Mouse (Mus musculus) erythroblast, embryonic 14.5 days (primary cell): ENCODE data around the gene Selenbp1. TPM values are rescaled to one million over a fixed set of nuclear protein-coding genes. Genes with fewer than 3 reads are reported as not detected.
"Not testable (repeated sequence)": the region's sequence is repeated elsewhere in the genome, so short reads cannot be mapped to it uniquely, and the experiment has no call there.

ENCODE experiments used
- H3K27me3 ChIP-seq: 2 replicates; pipeline ENCODE4 v1.6.1; 2012; ENCODE audit warnings: inconsistent platforms; ENCODE audit not compliant: control insufficient read depth
- H3K36me3 ChIP-seq: 2 replicates; pipeline ENCODE4 v1.6.1; 2012; ENCODE audit warnings: mild to moderate bottlenecking, inconsistent platforms; ENCODE audit not compliant: control insufficient read depth
- H3K4me1 ChIP-seq: 2 replicates; pipeline ENCODE4 v1.6.1; 2012; ENCODE audit warnings: inconsistent platforms; ENCODE audit not compliant: control insufficient read depth
- H3K4me3 ChIP-seq: replicated peaks from 2 replicates; pipeline ENCODE3; 2012; ENCODE audit warnings: moderate library complexity, mild to moderate bottlenecking, inconsistent platforms
- H3K9me3 ChIP-seq: 2 replicates; pipeline ENCODE4 v1.6.1; 2012; ENCODE audit warnings: low read length, inconsistent platforms, mixed read lengths; ENCODE audit not compliant: control insufficient read depth
- GATA1 ChIP-seq: IDR thresholded peaks from 2 replicates; pipeline ENCODE4 v1.6.1; 2012; ENCODE audit warnings: low read length, inconsistent platforms, mixed read lengths
- TAL1 ChIP-seq: IDR thresholded peaks from 3 replicates; pipeline ENCODE4 v1.6.1; 2012; ENCODE audit warnings: low read length, inconsistent platforms, mixed read lengths
- polyA plus RNA-seq: library from polyadenylated mRNA; stranded (reverse); fragments of >175 nt; gene quantifications from 2 replicates; pipeline ENCODE4 v1.2.3, GENCODE M21; 2012

Selenbp1 gene
- polyA plus RNA-seq, 1 experiment: 0.64 TPM

DNA sequence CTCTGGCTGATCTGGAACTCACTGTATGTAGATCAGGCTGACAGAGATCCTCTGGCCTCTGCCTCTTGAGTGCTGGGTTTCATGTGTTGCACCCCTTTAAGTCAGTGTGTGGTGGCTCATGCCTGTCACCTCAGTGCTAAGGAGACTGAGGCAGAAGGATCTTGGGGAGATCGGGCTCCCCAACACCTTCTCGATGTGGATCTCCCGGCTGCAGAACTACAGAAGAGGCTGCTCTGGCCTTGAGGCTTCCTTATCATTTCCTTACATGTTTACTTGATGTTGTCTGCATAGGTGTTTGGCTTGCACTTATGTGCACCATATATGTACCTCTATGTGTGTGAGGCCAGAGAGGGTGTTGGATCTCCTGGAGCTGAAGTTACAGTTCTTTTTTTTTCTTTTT is 1.7 kb downstream of the Selenbp1 start:
- not testable (repeated sequence) for H3K27me3 ChIP-seq, H3K4me3 ChIP-seq, H3K9me3 ChIP-seq, H3K36me3 ChIP-seq
- peaks cover 59% of the 10 kb centered on the region for H3K4me1 ChIP-seq

DNA sequence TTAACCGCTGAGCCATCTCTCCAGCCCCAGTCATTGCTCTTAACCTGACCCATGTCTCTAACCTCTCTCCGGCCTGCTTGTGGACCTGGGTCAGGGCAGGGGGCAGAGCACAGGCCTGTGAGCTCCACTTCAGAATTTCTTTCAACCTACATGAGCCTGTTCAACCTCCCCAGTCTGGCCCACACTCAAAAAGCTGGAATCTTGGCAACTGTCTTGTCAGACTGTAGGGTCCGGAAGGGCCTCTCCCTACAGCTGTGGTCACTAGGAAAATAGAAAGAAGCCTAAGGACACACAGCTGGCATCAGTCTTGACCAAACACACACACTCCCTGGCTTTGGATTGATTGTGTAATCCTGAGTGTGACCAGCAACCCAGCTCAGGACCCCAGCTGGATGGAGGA is 2.5 kb downstream of the Selenbp1 start:
- peaks cover 56% of the 10 kb centered on the region for H3K4me1 ChIP-seq
- H3K4me3 ChIP-seq, H3K27me3 ChIP-seq, H3K9me3 ChIP-seq, H3K36me3 ChIP-seq: not testable (repeated sequence)

DNA sequence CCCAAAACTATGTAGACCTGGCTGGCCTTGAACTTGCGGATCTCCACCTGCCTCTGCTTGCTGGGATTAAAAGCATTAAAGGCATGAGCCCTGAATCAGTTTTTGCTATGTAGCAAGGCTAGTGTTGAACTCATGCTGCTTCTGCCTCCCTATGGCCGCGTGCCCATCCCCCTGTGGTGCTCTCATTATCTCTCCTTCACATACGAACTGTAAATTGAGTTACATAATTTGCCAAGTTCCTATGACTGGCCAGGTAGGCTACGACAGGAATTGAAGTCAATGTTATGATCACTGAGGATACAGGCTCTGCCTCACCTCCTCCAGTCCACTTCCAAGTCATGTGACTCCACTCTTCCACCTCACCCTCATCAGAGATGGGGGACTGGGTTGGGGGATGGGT is 3.3 kb downstream of the Selenbp1 start:
- H3K9me3 ChIP-seq, H3K4me3 ChIP-seq, H3K36me3 ChIP-seq, H3K27me3 ChIP-seq: not testable (repeated sequence)
- H3K4me1 ChIP-seq: peaks cover 51% of the 10 kb centered on the region

DNA sequence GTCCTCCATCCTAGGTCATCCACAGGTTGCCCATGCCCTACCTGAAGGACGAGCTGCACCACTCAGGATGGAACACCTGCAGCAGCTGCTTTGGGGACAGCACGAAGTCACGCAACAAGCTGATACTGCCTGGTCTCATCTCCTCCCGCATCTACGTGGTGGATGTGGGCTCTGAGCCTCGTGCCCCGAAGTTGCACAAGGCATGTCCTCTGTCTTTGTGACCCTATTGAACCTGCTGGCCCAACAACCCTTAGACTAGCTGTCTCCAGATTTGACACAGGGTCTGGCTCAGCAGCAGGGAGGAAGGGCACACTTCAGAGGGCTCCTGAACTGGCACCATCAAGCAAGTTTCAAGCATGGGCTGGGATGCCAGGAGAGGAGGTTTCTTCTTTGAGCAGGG is 4.3 kb downstream of the Selenbp1 start:
- H3K9me3 ChIP-seq, H3K27me3 ChIP-seq, H3K36me3 ChIP-seq, H3K4me3 ChIP-seq: not testable (repeated sequence)
- H3K4me1 ChIP-seq: peaks cover 46% of the 10 kb centered on the region

DNA sequence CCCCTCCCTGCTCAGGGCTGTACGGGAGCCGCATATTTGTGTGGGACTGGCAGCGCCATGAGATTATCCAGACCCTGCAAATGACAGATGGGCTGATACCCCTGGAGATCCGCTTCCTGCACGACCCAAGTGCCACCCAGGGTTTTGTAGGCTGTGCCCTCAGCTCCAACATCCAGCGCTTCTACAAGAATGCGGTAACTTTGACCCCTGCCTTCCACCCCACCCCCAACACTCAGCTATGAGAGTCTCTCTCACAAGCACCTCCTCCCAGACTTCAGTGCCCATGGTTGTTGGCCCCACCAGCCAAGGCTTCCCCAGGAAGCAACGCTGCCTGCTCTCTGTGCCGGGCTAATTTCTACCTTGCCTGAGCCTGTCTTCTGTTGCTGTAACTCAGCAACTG is 7.2 kb downstream of the Selenbp1 start:
- H3K27me3 ChIP-seq, H3K4me3 ChIP-seq, H3K9me3 ChIP-seq: not testable (repeated sequence)
- H3K36me3 ChIP-seq: peaks cover 13% of the 10 kb centered on the region
- peaks cover 41% of the 10 kb centered on the region for H3K4me1 ChIP-seq

DNA sequence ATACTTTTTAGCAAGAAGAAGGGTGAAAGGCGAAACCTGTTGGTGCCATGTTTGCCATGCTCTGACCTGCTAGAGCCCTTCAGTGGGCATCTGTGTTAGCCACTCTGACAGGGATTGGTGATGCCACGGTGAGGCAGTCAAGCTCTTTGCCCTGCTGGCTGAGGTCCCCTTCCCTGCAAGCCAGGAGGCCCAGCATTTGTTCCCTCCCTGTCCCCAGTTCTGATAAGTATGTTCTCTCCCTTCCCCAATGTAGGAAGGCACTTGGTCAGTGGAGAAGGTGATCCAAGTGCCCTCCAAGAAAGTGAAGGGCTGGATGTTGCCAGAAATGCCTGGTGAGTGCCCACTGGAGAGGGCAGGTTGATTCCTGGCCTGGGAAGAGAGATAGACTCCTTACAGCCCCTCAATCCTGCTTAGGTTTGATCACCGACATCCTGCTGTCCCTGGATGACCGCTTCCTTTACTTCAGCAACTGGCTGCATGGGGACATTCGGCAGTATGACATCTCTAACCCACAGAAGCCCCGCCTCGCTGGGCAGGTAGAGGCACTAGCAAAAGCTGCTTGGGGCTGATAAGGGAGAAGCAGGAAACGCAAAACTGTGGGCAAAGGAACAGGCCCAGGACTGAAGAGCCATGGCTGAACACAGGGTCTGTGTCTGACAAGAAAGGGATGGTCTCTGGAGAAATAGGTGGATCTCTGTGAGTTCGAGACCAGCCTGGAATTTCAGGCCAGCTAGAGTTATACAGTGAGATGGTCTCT is 9.5 kb downstream of the Selenbp1 start:
- not testable (repeated sequence) for H3K9me3 ChIP-seq, H3K27me3 ChIP-seq, H3K4me3 ChIP-seq
- H3K36me3 ChIP-seq: peaks cover 11% of the 10 kb centered on the region
- peaks cover 26% of the 10 kb centered on the region for H3K4me1 ChIP-seq
- TF ChIP-seq GATA1: peak; percentile 75
- TF ChIP-seq TAL1: peak; percentile 74

DNA sequence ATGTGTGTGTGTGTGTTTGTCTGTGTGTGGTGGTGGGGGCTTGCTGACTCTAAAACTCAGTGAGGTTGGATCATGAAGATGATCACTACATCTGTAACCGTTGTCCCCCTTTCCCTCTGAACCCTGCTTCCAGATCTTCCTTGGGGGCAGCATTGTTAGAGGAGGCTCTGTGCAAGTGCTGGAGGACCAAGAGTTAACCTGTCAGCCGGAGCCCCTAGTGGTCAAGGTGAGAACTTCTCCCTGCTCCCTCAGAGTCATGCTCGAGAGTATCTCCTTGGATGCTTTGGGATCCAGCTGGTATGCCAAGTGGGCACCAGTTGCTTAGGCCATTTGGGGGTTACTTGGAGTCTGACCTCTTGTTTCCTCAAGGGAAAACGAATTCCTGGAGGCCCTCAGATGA is 10.8 kb downstream of the Selenbp1 start:
- H3K9me3 ChIP-seq, H3K4me3 ChIP-seq, H3K36me3 ChIP-seq, H3K27me3 ChIP-seq: not testable (repeated sequence)
- peaks cover 29% of the 10 kb centered on the region for H3K4me1 ChIP-seq

DNA sequence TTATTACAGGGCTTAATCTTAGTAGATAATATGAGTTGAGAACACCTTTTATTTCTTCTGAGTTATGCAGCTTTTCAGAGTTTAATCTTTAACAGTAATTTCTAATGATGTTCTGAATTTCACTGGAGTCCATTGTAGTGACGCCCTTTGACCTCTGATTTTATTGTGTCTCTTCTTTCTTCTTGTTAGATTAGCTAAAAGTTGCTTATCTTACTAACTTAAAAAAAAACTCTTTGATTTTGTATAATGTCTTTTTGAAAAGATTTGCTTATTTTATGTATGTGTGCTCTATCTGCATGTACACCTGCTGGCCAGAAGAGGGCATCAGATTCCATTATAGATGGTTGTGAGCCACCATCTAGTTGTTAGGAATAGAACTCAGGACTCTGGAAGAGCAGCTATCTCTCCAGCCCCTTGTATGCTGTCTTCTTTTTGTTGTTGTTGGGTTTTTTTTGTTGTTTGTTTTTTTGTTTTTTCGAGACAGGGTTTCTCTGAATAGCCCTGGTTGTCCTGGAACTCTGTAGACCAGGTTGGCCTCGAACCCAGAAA is 15.3 kb downstream of the Selenbp1 start:
- H3K4me3 ChIP-seq: no peak overlapping the region
- H3K27me3 ChIP-seq: no peaks in the 10 kb centered on the region
- TF ChIP-seq TAL1 (no peak), GATA1 (no peak)
- H3K9me3 ChIP-seq: no peaks in the 10 kb centered on the region
- peaks cover 5% of the 10 kb centered on the region for H3K36me3 ChIP-seq
- H3K4me1 ChIP-seq: peaks cover 22% of the 10 kb centered on the region

DNA sequence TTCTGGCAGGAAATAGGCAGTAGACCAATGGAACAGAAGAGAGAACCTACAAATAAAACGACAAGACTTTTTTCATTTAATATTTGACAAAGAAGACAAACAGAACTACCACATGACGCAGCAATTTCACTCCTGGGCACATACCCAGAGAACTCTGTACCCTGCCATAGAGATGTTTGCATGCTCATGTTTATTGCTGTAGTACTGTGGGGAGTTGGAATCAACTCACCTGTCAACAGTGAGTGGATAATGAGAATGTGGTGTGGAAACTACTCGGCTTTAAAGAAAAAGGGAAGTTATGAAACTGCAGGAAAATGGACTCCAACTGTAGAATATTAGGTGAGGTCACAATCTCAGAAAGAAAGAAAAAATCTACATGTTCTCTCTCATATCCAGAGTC is 16.8 kb downstream of the Selenbp1 start:
- Histone ChIP-seq H3K36me3 (no peaks in the 10 kb centered on the region), H3K4me1 (peaks cover 29% of the 10 kb centered on the region), H3K4me3 (no peak overlapping the region), H3K9me3 (no peaks in the 10 kb centered on the region), H3K27me3 (no peaks in the 10 kb centered on the region)
- TF ChIP-seq TAL1: no peak
- TF ChIP-seq GATA1: no peak

DNA sequence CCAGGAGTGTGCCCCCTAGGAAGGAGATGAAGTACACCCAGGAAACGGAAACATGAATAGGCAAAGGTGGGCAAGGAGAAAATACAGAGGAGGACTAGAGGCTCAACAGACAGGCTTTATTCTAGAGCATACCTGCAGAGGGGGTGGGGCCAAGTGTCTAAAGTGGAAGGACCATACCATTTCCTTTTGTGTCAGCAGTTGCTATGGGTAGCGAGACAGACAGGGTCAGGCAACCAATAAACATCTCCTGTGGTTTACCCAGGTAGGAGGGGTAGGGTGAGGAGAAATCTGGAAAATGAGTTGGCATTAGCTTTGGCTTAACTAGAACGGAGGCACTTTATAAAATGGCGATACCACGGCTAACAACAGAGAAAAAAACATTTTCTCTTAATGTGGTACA is 19.9 kb downstream of the Selenbp1 start:
- no peak overlapping the region for H3K4me3 ChIP-seq
- no peaks in the 10 kb centered on the region for H3K27me3 ChIP-seq
- peaks cover 14% of the 10 kb centered on the region for H3K36me3 ChIP-seq
- H3K9me3 ChIP-seq: no peaks in the 10 kb centered on the region
- H3K4me1 ChIP-seq: peaks cover 32% of the 10 kb centered on the region
- no peak for TF ChIP-seq TAL1
- TF ChIP-seq GATA1: no peak
